Mouse (Mus musculus): ENCODE data around the gene Bpi.

GRCm38 (mm10) chr2:158285655-158286054 is 27.8 kb downstream of the Bpi start:
- TF ChIP-seq FLI1 (IDR thresholded peaks at IDR 0.05; ENCODE audit: low read length): no peak
- TF ChIP-seq GATA1 (IDR thresholded peaks at IDR 0.05; ENCODE audit: borderline replicate concordance, low read length): no peak
